Mouse (Mus musculus): ENCODE results near the gene Hsd17b7. TPM values are rescaled to one million over a fixed set of nuclear protein-coding genes. Genes with fewer than 3 reads are reported as not detected.

Hsd17b7 gene
- polyA plus RNA-seq, 1 experiment from 2014 or later, result 30.6 TPM

DNA sequence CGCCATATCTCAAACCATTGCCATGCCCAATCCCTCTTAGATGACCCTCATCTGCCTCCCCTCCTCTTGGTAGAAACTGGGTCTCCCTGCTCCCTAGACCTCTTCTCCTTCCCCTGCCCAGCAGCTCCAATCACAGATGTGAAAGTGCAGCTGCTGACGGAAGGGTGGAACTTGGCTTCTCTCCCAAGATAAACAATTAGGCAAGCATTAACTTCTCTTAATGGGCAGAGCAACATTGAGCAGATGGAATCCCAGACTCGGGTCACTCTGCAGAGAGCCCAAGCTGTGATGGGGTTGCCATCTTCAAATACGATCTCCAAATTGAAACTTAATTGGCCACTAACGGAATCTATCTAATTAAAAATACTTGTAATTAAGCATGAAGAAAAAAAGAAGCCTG, 59.9 kb downstream of the Hsd17b7 start:
- Histone ChIP-seq H3K36me3 (replicated peaks; ENCODE audit: control insufficient read depth, insufficient read depth) (no peaks in the 10 kb centered on the region), H3K4me3 (replicated peaks; ENCODE audit: low read length) (no peak overlapping the region), H3K9me3 (ENCODE audit: control insufficient read depth, low read length) (no peaks in the 10 kb centered on the region), H3K4me1 (replicated peaks; ENCODE audit: control insufficient read depth, insufficient read depth, low read length) (no peaks in the 10 kb centered on the region), H3K4me2 (replicated peaks) (no peak overlapping the region), H3K27ac (no peak overlapping the region), H3K9ac (no peak overlapping the region), H3K27me3 (ENCODE audit: control insufficient read depth, insufficient read depth, low read length) (no peaks in the 10 kb centered on the region)
- ATAC-seq (ENCODE audit: low FRiP score), result peak; percentile 34; the same call in 1 of the 2 replicates
- DNase-seq (ENCODE audit: low spot score), result peak; percentile 50
- WGBS, result 76% methylated on average over 5 of the region's 5 CpGs

- ATAC-seq (ENCODE audit: low FRiP score) (no peak), DNase-seq (ENCODE audit: low spot score) (no peak)
- H3K9ac ChIP-seq, result no peak overlapping the region
- no peaks in the 10 kb centered on the region for H3K4me1 ChIP-seq (replicated peaks; ENCODE audit: control insufficient read depth, insufficient read depth, low read length)
- no peaks in the 10 kb centered on the region for H3K9me3 ChIP-seq (ENCODE audit: control insufficient read depth, low read length)
- 94% methylated on average over 3 of the region's 3 CpGs for WGBS
- no peak overlapping the region for H3K4me3 ChIP-seq (replicated peaks; ENCODE audit: low read length)
- H3K27me3 ChIP-seq (ENCODE audit: control insufficient read depth, insufficient read depth, low read length), result no peaks in the 10 kb centered on the region
- no peaks in the 10 kb centered on the region for H3K36me3 ChIP-seq (replicated peaks; ENCODE audit: control insufficient read depth, insufficient read depth)
- H3K4me2 ChIP-seq (replicated peaks), result no peak overlapping the region
- no peak overlapping the region for H3K27ac ChIP-seq
These were observed 68.2 kb downstream of the Hsd17b7 start for GRCm38 (mm10) chr1:169900771-169901336.

Other genes with a start within 250 kb of the Hsd17b7 start
- 73.3 and 88.0 TPM in 2 replicates for gene Rgs4, start 221.6 kb downstream of the Hsd17b7 start, polyA plus RNA-seq (2014; fragmentation: Nextera tagmentation; extraction: Ambion mirVana)
- 4.7 and 4.8 TPM in 2 replicates for gene Ccdc190, start 40.6 kb downstream of the Hsd17b7 start, polyA plus RNA-seq (2014; fragmentation: Nextera tagmentation; extraction: Ambion mirVana)
- 8.8 and 9.0 TPM in 2 replicates for gene Ddr2, start 141.5 kb upstream of the Hsd17b7 start, polyA plus RNA-seq (2014; fragmentation: Nextera tagmentation; extraction: Ambion mirVana)
- 63.8 and 71.3 TPM in 2 replicates for gene Uap1, start 205.7 kb upstream of the Hsd17b7 start, polyA plus RNA-seq (2014; fragmentation: Nextera tagmentation; extraction: Ambion mirVana)
- gene Uhmk1, start 246.2 kb upstream of the Hsd17b7 start, polyA plus RNA-seq (2014; fragmentation: Nextera tagmentation; extraction: Ambion mirVana), result 14.4 and 17.2 TPM in 2 replicates

All from hindbrain, embryonic 14.5 days (tissue).